ENCODE assay signal across 20 mouse cellular contexts in the genomic region with DNA sequence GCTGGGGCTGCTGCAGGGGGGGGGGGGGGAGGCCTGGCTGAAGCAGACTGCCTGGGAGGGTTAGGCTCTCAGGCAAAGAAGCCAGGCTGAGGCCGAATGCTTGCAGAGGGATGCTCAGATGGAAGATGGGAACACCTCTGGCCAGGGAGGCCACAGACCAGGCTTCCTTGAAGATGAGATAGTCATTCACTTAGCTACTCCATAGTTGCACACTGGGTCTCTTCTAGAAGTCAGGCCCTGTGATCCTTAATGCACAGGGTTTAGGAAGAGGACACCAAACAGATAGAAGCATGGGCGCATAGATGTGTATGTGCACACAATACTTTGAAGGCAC.
DNase-seq lines count a peak whose midpoint lies in the region; ATAC-seq and TF ChIP-seq lines count a peak whose summit lies in the region.
"Had no signal": no experiment of that assay in that cellular context is flagged by ENCODE, and none has a peak within 500 bp of the region (broad histone marks: within the 10 kb centered on the region; RNA-seq: fewer than 3 reads in every experiment).

No protein-coding gene starts in this region.

- no peaks in the 10 kb centered on the region for H3K9me3 ChIP-seq in heart, embryonic 10.5 days
- no peaks in the 10 kb centered on the region for H3K9me3 ChIP-seq in embryonic facial prominence, embryonic 10.5 days
- H3K9me3 ChIP-seq in embryonic facial prominence, embryonic 13.5 days, result no peaks in the 10 kb centered on the region
- no peaks in the 10 kb centered on the region for H3K9me3 ChIP-seq in limb, embryonic 13.5 days
- H3K9me3 ChIP-seq: forebrain, embryonic 15.5 days; hindbrain, embryonic 15.5 days had no signal

- no peaks in the 10 kb centered on the region for H3K79me2 ChIP-seq in heart, adult 2 months (replicated peaks; ENCODE audit: control insufficient read depth, insufficient read depth, low read length)

- peak overlapping the region; percentile 43 for H3K4me2 ChIP-seq in embryonic facial prominence, embryonic 13.5 days
- peak overlapping the region; percentile 36 for H3K4me2 ChIP-seq in limb, embryonic 13.5 days (replicated peaks)
- H3K4me2 ChIP-seq: forebrain, embryonic 15.5 days; hindbrain, embryonic 15.5 days had no signal

- peak; percentile 62 for DNase-seq in heart, embryonic 10.5 days (ENCODE audit: low spot score)
- no peak for DNase-seq in heart, adult 2 months
- DNase-seq in embryonic facial prominence, embryonic 10.5 days (ENCODE audit: low spot score), result no peak
- no peak for DNase-seq in kidney, postnatal 14 days
- no peak for DNase-seq in adrenal gland, postnatal 25 days
- DNase-seq: cerebellum, adult 18-20 months; cerebellum, postnatal 14 days; gastrocnemius, postnatal 14 days; heart, adult 18-20 months; heart, postnatal 36 days; layer of hippocampus, postnatal 36 days; retina, postnatal 1 day; thymus, postnatal 14 days had no signal

- 0 out of 2 replicates have a peak overlapping the region, but pooled peaks have one; percentile 16 for H3K27ac ChIP-seq in heart, embryonic 10.5 days
- H3K27ac ChIP-seq in heart, adult 2 months, result no peak overlapping the region
- peak overlapping the region; percentile 91 for H3K27ac ChIP-seq in embryonic facial prominence, embryonic 10.5 days (replicated peaks)
- peak overlapping the region; percentile 91 for H3K27ac ChIP-seq in embryonic facial prominence, embryonic 13.5 days
- peak overlapping the region; percentile 49 for H3K27ac ChIP-seq in limb, embryonic 13.5 days
- H3K27ac ChIP-seq: forebrain, embryonic 15.5 days; hindbrain, embryonic 15.5 days; macrophage had no signal

- peaks cover 64% of the 10 kb centered on the region for H3K27me3 ChIP-seq in heart, embryonic 10.5 days (ENCODE audit: insufficient read depth, poor library complexity, severe bottlenecking)
- H3K27me3 ChIP-seq in heart, adult 2 months (ENCODE audit: control insufficient read depth, insufficient read depth, low read length), result no peaks in the 10 kb centered on the region
- peaks cover 11% of the 10 kb centered on the region; the same call in 1 of the 2 replicates for H3K27me3 ChIP-seq in embryonic facial prominence, embryonic 10.5 days (replicated peaks; ENCODE audit: low read depth, poor library complexity, severe bottlenecking)
- H3K27me3 ChIP-seq in embryonic facial prominence, embryonic 13.5 days, result no peaks in the 10 kb centered on the region; the same call in 1 of the 2 replicates
- peaks cover 9% of the 10 kb centered on the region for H3K27me3 ChIP-seq in limb, embryonic 13.5 days
- H3K27me3 ChIP-seq: forebrain, embryonic 15.5 days; hindbrain, embryonic 15.5 days had no signal

- TF ChIP-seq POLR2A in heart, adult 2 months (IDR thresholded peaks at IDR 0.05; ENCODE audit: insufficient read depth, low read depth, low read length), result no peak

- TF ChIP-seq EP300 in heart, adult 2 months (IDR thresholded peaks at IDR 0.05; ENCODE audit: insufficient read depth, low read depth, low read length), result no peak

- H3K4me3 ChIP-seq in heart, embryonic 10.5 days, result no peak overlapping the region
- H3K4me3 ChIP-seq in heart, adult 2 months, result no peak overlapping the region
- peak overlapping the region; percentile 35; the same call in 1 of the 2 replicates for H3K4me3 ChIP-seq in embryonic facial prominence, embryonic 10.5 days
- H3K4me3 ChIP-seq in embryonic facial prominence, embryonic 13.5 days, result no peak overlapping the region
- no peak overlapping the region for H3K4me3 ChIP-seq in limb, embryonic 13.5 days
- H3K4me3 ChIP-seq: erythroblast, embryonic 14.5 days; forebrain, embryonic 15.5 days; hindbrain, embryonic 15.5 days had no signal

- WGBS in heart, embryonic 10.5 days, result 76% methylated on average over 2 of the region's 2 CpGs
- 88% methylated on average over 2 of the region's 2 CpGs for WGBS in heart, adult 2 months
- 62% methylated on average over 2 of the region's 2 CpGs for WGBS in embryonic facial prominence, embryonic 10.5 days
- WGBS in embryonic facial prominence, embryonic 13.5 days, result 57% methylated on average over 2 of the region's 2 CpGs
- 51% methylated on average over 2 of the region's 2 CpGs for WGBS in limb, embryonic 13.5 days

- ATAC-seq in embryonic facial prominence, embryonic 13.5 days (ENCODE audit: insufficient number of reproducible peaks, insufficient read depth, low FRiP score, low TSS enrichment, low read depth), result no peak
- no peak; the same call in 1 of the 2 replicates for ATAC-seq in limb, embryonic 13.5 days (ENCODE audit: low FRiP score, low read depth)
- ATAC-seq: forebrain, embryonic 15.5 days; midbrain, embryonic 16.5 days had no signal

- peaks cover 25% of the 10 kb centered on the region for H3K4me1 ChIP-seq in heart, embryonic 10.5 days
- peaks cover 8% of the 10 kb centered on the region for H3K4me1 ChIP-seq in heart, adult 2 months (ENCODE audit: control insufficient read depth, insufficient read depth, low read length)
- peaks cover 42% of the 10 kb centered on the region for H3K4me1 ChIP-seq in embryonic facial prominence, embryonic 10.5 days
- peaks cover 52% of the 10 kb centered on the region for H3K4me1 ChIP-seq in embryonic facial prominence, embryonic 13.5 days
- H3K4me1 ChIP-seq in limb, embryonic 13.5 days, result peaks cover 47% of the 10 kb centered on the region
- H3K4me1 ChIP-seq: hindbrain, embryonic 15.5 days had no signal

- no peaks in the 10 kb centered on the region for H3K36me3 ChIP-seq in heart, embryonic 10.5 days
- H3K36me3 ChIP-seq in heart, adult 2 months (ENCODE audit: control insufficient read depth, insufficient read depth, low read length), result no peaks in the 10 kb centered on the region
- no peaks in the 10 kb centered on the region for H3K36me3 ChIP-seq in embryonic facial prominence, embryonic 10.5 days (replicated peaks)
- no peaks in the 10 kb centered on the region for H3K36me3 ChIP-seq in embryonic facial prominence, embryonic 13.5 days
- H3K36me3 ChIP-seq in limb, embryonic 13.5 days, result no peaks in the 10 kb centered on the region
- H3K36me3 ChIP-seq: forebrain, embryonic 15.5 days; hindbrain, embryonic 15.5 days had no signal

- H3K9ac ChIP-seq in heart, adult 2 months (ENCODE audit: low read depth, low read length), result no peak overlapping the region
- 0 out of 2 replicates have a peak overlapping the region, but pooled peaks have one; percentile 40 for H3K9ac ChIP-seq in embryonic facial prominence, embryonic 13.5 days
- 0 out of 2 replicates have a peak overlapping the region, but pooled peaks have one; percentile 19 for H3K9ac ChIP-seq in limb, embryonic 13.5 days
- H3K9ac ChIP-seq: forebrain, embryonic 15.5 days; hindbrain, embryonic 15.5 days had no signal

- no peak for TF ChIP-seq CTCF in heart, adult 2 months (IDR thresholded peaks at IDR 0.05)

- intact Hi-C loops in heart, adult 2 months (cut with DNase I), result no loop called here
